Mouse (Mus musculus) MEL (cell line): ENCODE data around the gene Fam84b. TPM values are rescaled to one million over a fixed set of nuclear protein-coding genes. Genes with fewer than 3 reads are reported as not detected.

ENCODE experiments used
- DNase-seq: peaks from one replicate; pipeline ENCODE4 v3.0.0; 2011; ENCODE audit warnings: low read depth, low spot score
- H3K27ac ChIP-seq: 2 replicates; pipeline ENCODE4 v1.5.1; 2012; ENCODE audit warnings: low read depth, mild to moderate bottlenecking, control low read depth, low read length, moderate library complexity; ENCODE audit not compliant: control insufficient read depth
- H3K27me3 ChIP-seq, 2 experiments: fragments of 150-350 bp in 1 of 2; sonication (generic) in 1 of 2; 2 replicates each; pipeline ENCODE4 v1.6.1; 2012; ENCODE audit warnings: low read length in 2 of 2, mild to moderate bottlenecking in 2 of 2, improper control_type of control experiment in 1 of 2, moderate library complexity in 1 of 2; ENCODE audit not compliant: insufficient read depth in 2 of 2, control insufficient read depth in 1 of 2
- H3K36me3 ChIP-seq, 2 experiments: 2 replicates each; pipeline ENCODE4 v1.6.1; 2012 to 2014; ENCODE audit warnings: low read length in 2 of 2, improper control_type of control experiment in 1 of 2, inconsistent platforms in 1 of 2, mild to moderate bottlenecking in 1 of 2; ENCODE audit not compliant: insufficient read depth in 2 of 2, control insufficient read depth in 1 of 2
- H3K4me1 ChIP-seq, 2 experiments: fragments of 150-350 bp in 1 of 2; sonication (generic) in 1 of 2; 2 replicates each; pipeline ENCODE4 v1.6.1; 2012; ENCODE audit warnings: low read length in 2 of 2, improper control_type of control experiment in 1 of 2, mild to moderate bottlenecking in 1 of 2; ENCODE audit not compliant: insufficient read depth in 2 of 2, control insufficient read depth in 1 of 2
- H3K4me3 ChIP-seq, 2 experiments: fragments of 150-350 bp in 1 of 2; sonication (generic) in 1 of 2; 2 replicates each; pipeline ENCODE4 v1.5.1; 2012; ENCODE audit warnings: low read depth in 2 of 2, low read length in 2 of 2, mild to moderate bottlenecking in 2 of 2, moderate library complexity in 2 of 2, control low read depth in 1 of 2, improper control_type of control experiment in 1 of 2; ENCODE audit not compliant: control insufficient read depth in 1 of 2, insufficient read depth in 1 of 2
- H3K79me2 ChIP-seq: 2 replicates; pipeline ENCODE4 v1.6.1; 2012; ENCODE audit warnings: mild to moderate bottlenecking, low read length, moderate library complexity; ENCODE audit not compliant: control insufficient read depth, poor library complexity, insufficient read depth
- H3K9ac ChIP-seq: 2 replicates; pipeline ENCODE4 v1.6.1; 2012; ENCODE audit warnings: low read depth, mild to moderate bottlenecking, control low read depth, low read length, moderate library complexity; ENCODE audit not compliant: control insufficient read depth, poor library complexity, severe bottlenecking
- H3K9me3 ChIP-seq: fragments of 150-350 bp; sonication (generic); replicated peaks from 2 replicates; pipeline ENCODE4 v1.6.1; 2012; ENCODE audit warnings: mild to moderate bottlenecking, low read length, improper control_type of control experiment, moderate library complexity; ENCODE audit not compliant: insufficient read depth
- CHD1 ChIP-seq: IDR thresholded peaks from 2 replicates; pipeline ENCODE4 v1.6.1; 2012; ENCODE audit warnings: low read depth, mild to moderate bottlenecking, inconsistent platforms, low read length, improper control_type of control experiment
- EP300 ChIP-seq, 2 experiments: IDR thresholded peaks; 2 replicates each; pipeline ENCODE4 v1.6.1; 2011; ENCODE audit warnings: improper control_type of control experiment in 2 of 2, low read length in 2 of 2, low read depth in 1 of 2, mild to moderate bottlenecking in 1 of 2
- ETS1 ChIP-seq: IDR thresholded peaks from 2 replicates; pipeline ENCODE4 v1.6.1; 2012; ENCODE audit warnings: low read depth, mild to moderate bottlenecking, inconsistent platforms, low read length, improper control_type of control experiment, moderate library complexity
- GATA1 ChIP-seq: IDR thresholded peaks from 2 replicates; pipeline ENCODE4 v1.6.1; 2011; ENCODE audit warnings: low read depth, low read length, improper control_type of control experiment
- HCFC1 ChIP-seq: IDR thresholded peaks from 2 replicates; pipeline ENCODE4 v1.6.1; 2012; ENCODE audit warnings: low read depth, mild to moderate bottlenecking, inconsistent platforms, low read length, improper control_type of control experiment, moderate library complexity
- JUND ChIP-seq: IDR thresholded peaks from 2 replicates; pipeline ENCODE4 v1.6.1; 2011; ENCODE audit warnings: low read depth, mild to moderate bottlenecking, improper control_type of control experiment, low read length
- KAT2A ChIP-seq: conservative IDR thresholded peaks from 2 replicates; pipeline ENCODE4 v1.6.1; 2012; ENCODE audit warnings: low read depth, low read length, improper control_type of control experiment, inconsistent platforms
- MEF2A ChIP-seq: IDR thresholded peaks from 2 replicates; pipeline ENCODE4 v1.6.1; 2014; ENCODE audit warnings: low read depth, mild to moderate bottlenecking, inconsistent platforms, low read length, improper control_type of control experiment; ENCODE audit not compliant: poor library complexity, insufficient replicate concordance, severe bottlenecking; ENCODE audit errors: extremely low read depth
- MYB ChIP-seq: IDR thresholded peaks from 2 replicates; pipeline ENCODE4 v1.6.1; 2011; ENCODE audit warnings: mild to moderate bottlenecking, low read depth, low read length, improper control_type of control experiment
- MYC ChIP-seq: IDR thresholded peaks from 2 replicates; pipeline ENCODE4 v1.6.1; 2011; ENCODE audit warnings: low read depth, mild to moderate bottlenecking, low read length, improper control_type of control experiment, moderate library complexity
- NRF1 ChIP-seq: IDR thresholded peaks from 2 replicates; pipeline ENCODE4 v1.6.1; 2014; ENCODE audit warnings: low read depth, mild to moderate bottlenecking, inconsistent platforms, low read length, improper control_type of control experiment, moderate library complexity; ENCODE audit not compliant: poor library complexity, insufficient read depth, severe bottlenecking
- POLR2A ChIP-seq, 2 experiments: IDR thresholded peaks; 2 replicates each; pipeline ENCODE4 v1.6.1; 2011 to 2012; ENCODE audit warnings: low read length in 2 of 2, mild to moderate bottlenecking in 2 of 2, control low read depth in 1 of 2, improper control_type of control experiment in 1 of 2, low read depth in 1 of 2, moderate library complexity in 1 of 2; ENCODE audit not compliant: control insufficient read depth in 1 of 2, insufficient read depth in 1 of 2, poor library complexity in 1 of 2
- POLR2AphosphoS2 ChIP-seq: IDR thresholded peaks from 2 replicates; pipeline ENCODE4 v1.6.1; 2011; ENCODE audit warnings: low read length, improper control_type of control experiment
- POLR2AphosphoS5 ChIP-seq: IDR thresholded peaks from 2 replicates; pipeline ENCODE4 v1.6.1; 2012; ENCODE audit warnings: low read depth, borderline replicate concordance, mild to moderate bottlenecking, inconsistent platforms, low read length, moderate library complexity, mixed read lengths
- RAD21 ChIP-seq: IDR thresholded peaks from 2 replicates; pipeline ENCODE4 v1.6.1; 2011; ENCODE audit warnings: mild to moderate bottlenecking, low read depth, low read length, improper control_type of control experiment
- RCOR1 ChIP-seq: IDR thresholded peaks from 2 replicates; pipeline ENCODE4 v1.6.1; 2012; ENCODE audit warnings: low read depth, mild to moderate bottlenecking, inconsistent platforms, low read length, improper control_type of control experiment
- TAL1 ChIP-seq: IDR thresholded peaks from 2 replicates; pipeline ENCODE4 v1.6.1; 2012; ENCODE audit warnings: mild to moderate bottlenecking, inconsistent platforms, low read length, moderate library complexity, mixed read lengths
- TCF12 ChIP-seq: IDR thresholded peaks from 2 replicates; pipeline ENCODE4 v1.6.1; 2014; ENCODE audit warnings: low read depth, mild to moderate bottlenecking, inconsistent platforms, low read length, improper control_type of control experiment, moderate library complexity
- ZC3H11A ChIP-seq: IDR thresholded peaks from 2 replicates; pipeline ENCODE4 v1.6.1; 2012; ENCODE audit warnings: low read depth, mild to moderate bottlenecking, inconsistent platforms, low read length, improper control_type of control experiment
- ZKSCAN1 ChIP-seq: IDR thresholded peaks from 2 replicates; pipeline ENCODE4 v1.6.1; 2012; ENCODE audit warnings: low read depth, mild to moderate bottlenecking, inconsistent platforms, low read length, improper control_type of control experiment, moderate library complexity
- polyA plus RNA-seq, 2 experiments: library from polyadenylated mRNA; stranded (reverse) in 1 of 2; unstranded in 1 of 2; fragments of >175 nt in 1 of 2; fragments of >200 nt in 1 of 2; gene quantifications; 2 replicates each; pipeline versions ENCODE4 v1.2.1 to v1.2.4; 2012; ENCODE audit warnings: low replicate concordance in 2 of 2, low read depth in 1 of 2; ENCODE audit not compliant: insufficient read length in 2 of 2, insufficient read depth in 1 of 2, missing spikeins in 1 of 2
- total RNA-seq: library from RNA; depleted of rRNA; stranded (reverse); fragments of 300-350 nt; gene quantifications from 2 replicates; pipeline ENCODE4 v1.2.3, GENCODE M21; 2012

Gene Fam84b
- total and polyA plus RNA-seq, 3 experiments = not detected

DNA sequence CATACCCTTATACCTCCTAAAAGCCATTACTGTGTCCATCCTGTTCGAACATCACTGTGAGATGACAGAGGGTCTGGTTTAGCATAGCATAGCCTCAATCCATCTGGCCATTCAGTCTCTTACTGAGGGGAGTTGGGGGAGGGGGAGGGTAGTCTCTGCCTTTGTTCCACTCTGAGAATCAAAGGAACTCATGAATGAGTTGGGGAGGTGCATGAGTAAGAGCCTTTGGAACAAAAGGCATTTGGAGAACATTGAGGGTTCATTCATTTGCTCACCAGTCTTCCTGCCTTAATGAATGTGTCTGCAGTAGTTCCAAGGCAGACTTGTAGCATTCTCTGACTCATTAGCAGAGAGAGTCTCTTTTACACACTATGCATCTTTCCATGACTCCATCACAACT is 37.1 kb downstream of the Fam84b start:
- Histone ChIP-seq H3K4me1 (no peaks in the 10 kb centered on the region), H3K27me3 (no peaks in the 10 kb centered on the region), H3K9ac (no peak overlapping the region), H3K36me3 (no peaks in the 10 kb centered on the region), H3K79me2 (no peaks in the 10 kb centered on the region), H3K9me3 (no peaks in the 10 kb centered on the region), H3K4me3 (no peak overlapping the region), H3K27ac (no peak overlapping the region)
- TF ChIP-seq TAL1 (no peak), ETS1 (no peak), MEF2A (no peak), GATA1 (no peak), CHD1 (no peak), EP300 (IDR thresholded peaks at IDR 0.05; ENCODE audit: low read depth in 1 of 2, low read length in 2 of 2) (no peak), KAT2A (no peak), ZC3H11A (no peak), RAD21 (no peak), POLR2A (IDR thresholded peaks at IDR 0.05; ENCODE audit: control insufficient read depth in 1 of 2, insufficient read depth in 1 of 2, low read depth in 1 of 2, low read length in 2 of 2, poor library complexity in 1 of 2) (no peak), MYB (no peak), POLR2AphosphoS2 (no peak), HCFC1 (no peak), JUND (no peak), RCOR1 (no peak), MYC (no peak), ZKSCAN1 (no peak), NRF1 (no peak), TCF12 (no peak)
- no peak for DNase-seq

DNA sequence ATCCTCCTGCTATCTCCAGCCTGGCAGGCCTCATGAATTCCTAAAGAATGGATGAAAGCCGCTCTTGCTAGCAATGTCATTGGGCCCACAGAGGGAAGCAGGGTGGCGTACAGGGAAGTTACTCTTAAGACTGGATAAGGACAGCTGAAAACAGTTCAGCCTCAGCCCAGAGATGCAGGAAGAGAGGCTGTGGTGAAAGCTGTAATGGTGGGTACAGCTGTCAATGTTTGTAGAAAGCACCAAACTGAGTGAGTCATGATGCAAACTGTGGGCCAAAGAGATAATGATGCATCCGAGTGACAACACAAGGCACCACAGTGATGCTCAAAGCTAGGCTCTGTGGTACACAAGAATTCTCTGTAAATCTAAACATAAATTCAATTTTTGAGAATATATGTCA is 39.0 kb downstream of the Fam84b start:
- H3K27me3 ChIP-seq = no peaks in the 10 kb centered on the region
- no peak overlapping the region for H3K4me3 ChIP-seq
- no peak overlapping the region for H3K27ac ChIP-seq
- no peak for TF ChIP-seq POLR2AphosphoS5
- TF ChIP-seq, all 39 proteins: peak for 0
- Histone ChIP-seq H3K9ac (no peak overlapping the region), H3K36me3 (no peaks in the 10 kb centered on the region), H3K79me2 (no peaks in the 10 kb centered on the region), H3K4me1 (no peaks in the 10 kb centered on the region), H3K9me3 (no peaks in the 10 kb centered on the region)
- DNase-seq = no peak
